Mouse (Mus musculus) olfactory bulb, adult 2 months (tissue): ENCODE results near the gene Cdkn1c. TPM values are rescaled to one million over a fixed set of nuclear protein-coding genes. Genes with fewer than 3 reads are reported as not detected.

ENCODE experiments used
- H3K27ac ChIP-seq: fragments of 200-500 bp; 2 replicates; pipeline ENCODE4 v1.5.1; 2012; ENCODE audit warnings: low read depth, low read length; ENCODE audit not compliant: insufficient read depth
- H3K4me1 ChIP-seq: fragments of 200-500 bp; 2 replicates; pipeline ENCODE4 v1.6.1; 2012; ENCODE audit warnings: low read length; ENCODE audit not compliant: control insufficient read depth, insufficient read depth
- H3K4me3 ChIP-seq: fragments of 200-500 bp; 2 replicates; pipeline ENCODE4 v1.5.1; 2012; ENCODE audit warnings: mild to moderate bottlenecking, low read depth, low read length, moderate library complexity; ENCODE audit not compliant: insufficient read depth
- CTCF ChIP-seq: fragments of 200-500 bp; IDR thresholded peaks from 2 replicates; pipeline ENCODE4 v1.5.1; 2012; ENCODE audit warnings: low read depth, mild to moderate bottlenecking, low read length, moderate library complexity; ENCODE audit not compliant: insufficient read depth
- POLR2A ChIP-seq: fragments of 200-500 bp; IDR thresholded peaks from 2 replicates; pipeline ENCODE4 v1.6.1; 2012; ENCODE audit warnings: mild to moderate bottlenecking, low read depth, low read length, moderate library complexity; ENCODE audit not compliant: insufficient read depth
- WGBS: fragments of 180-500 bp; shearing (Covaris S2); methylation state at CpG from one replicate; pipeline ENCODE4 v1.1.7; 2018; 5-methylcytosine and 5-hydroxymethylcytosine counted together
- polyA plus RNA-seq: library from polyadenylated mRNA; stranded (reverse); fragments of >200 nt; gene quantifications from 2 replicates; pipeline ENCODE4 v1.2.4, GENCODE M21; 2012; ENCODE audit warnings: low replicate concordance; ENCODE audit not compliant: missing spikeins, insufficient read depth, insufficient read length

Gene Cdkn1c
- polyA plus RNA-seq: not detected in 2 replicates

GRCm38 (mm10) chr7:143460874-143461273, at the start of gene Cdkn1c:
Gene Cdkn1c (minus strand): TSS chr7:143461050.
- TF ChIP-seq POLR2A (no peak), CTCF (no peak)
- Histone ChIP-seq H3K4me3 (peak within 1 kb of the TSS; percentile 42), H3K27ac (no peak within 1 kb of the TSS), H3K4me1 (peaks cover 15% of the 10 kb centered on the region)
- 36% methylated on average over 48 of the region's 48 CpGs for WGBS

- Histone ChIP-seq H3K27ac (no peak overlapping the region), H3K4me3 (no peak overlapping the region), H3K4me1 (peaks cover 15% of the 10 kb centered on the region)
- whole genome bisulfite sequencing: 89% methylated on average over 1 of the region's 1 CpGs
- no peak for TF ChIP-seq POLR2A
- no peak for TF ChIP-seq CTCF
These were observed 48.7 kb upstream of the Cdkn1c start for GRCm38 (mm10) chr7:143509566-143509965.

- 26% methylated on average over 7 of the region's 7 CpGs for WGBS
- no peak overlapping the region for H3K27ac ChIP-seq
- TF ChIP-seq CTCF (no peak), POLR2A (no peak)
- H3K4me3 ChIP-seq: no peak overlapping the region
- H3K4me1 ChIP-seq: peaks cover 16% of the 10 kb centered on the region
These were observed 45.8 kb upstream of the Cdkn1c start for GRCm38 (mm10) chr7:143506675-143507074.

- Histone ChIP-seq H3K4me3 (no peak overlapping the region), H3K4me1 (peaks cover 19% of the 10 kb centered on the region), H3K27ac (no peak overlapping the region)
- WGBS: 72% methylated on average over 7 of the region's 7 CpGs
- TF ChIP-seq POLR2A: no peak
- TF ChIP-seq CTCF: no peak
These were observed 45.4 kb upstream of the Cdkn1c start for GRCm38 (mm10) chr7:143506271-143506670.

GRCm38 (mm10) chr7:143505823-143506222, 45.0 kb upstream of the Cdkn1c start:
- TF ChIP-seq POLR2A (no peak), CTCF (0 out of 2 replicates have a peak, but pooled peaks have one; percentile 20)
- WGBS: 31% methylated on average over 11 of the region's 11 CpGs
- Histone ChIP-seq H3K27ac (no peak overlapping the region), H3K4me1 (peaks cover 18% of the 10 kb centered on the region), H3K4me3 (no peak overlapping the region)

GRCm38 (mm10) chr7:143505411-143505810, 44.6 kb upstream of the Cdkn1c start:
- WGBS: 82% methylated on average over 2 of the region's 2 CpGs
- TF ChIP-seq POLR2A (no peak), CTCF (no peak)
- H3K4me3 ChIP-seq: no peak overlapping the region
- H3K27ac ChIP-seq: no peak overlapping the region
- peaks cover 15% of the 10 kb centered on the region for H3K4me1 ChIP-seq

GRCm38 (mm10) chr7:143503926-143504325, 43.1 kb upstream of the Cdkn1c start:
- Histone ChIP-seq H3K27ac (no peak overlapping the region), H3K4me3 (no peak overlapping the region), H3K4me1 (peaks cover 15% of the 10 kb centered on the region)
- WGBS: 95% methylated on average over 6 of the region's 6 CpGs
- TF ChIP-seq POLR2A: no peak
- no peak for TF ChIP-seq CTCF

- H3K4me1 ChIP-seq: peaks cover 15% of the 10 kb centered on the region
- 5% methylated on average over 51 of the region's 51 CpGs for WGBS
- no peak within 1 kb of the TSS for H3K27ac ChIP-seq
- peak within 1 kb of the TSS; percentile 25 for H3K4me3 ChIP-seq
- TF ChIP-seq CTCF (no peak), POLR2A (no peak)
These were observed 41.8 kb upstream of the Cdkn1c start, which contains the start of gene Phlda2 for GRCm38 (mm10) chr7:143502418-143503200. Gene Phlda2 (minus strand): TSS chr7:143503150.

- Histone ChIP-seq H3K27ac (no peak overlapping the region), H3K4me3 (peak overlapping the region; percentile 25), H3K4me1 (peaks cover 15% of the 10 kb centered on the region)
- TF ChIP-seq POLR2A (no peak), CTCF (no peak)
- WGBS: 3% methylated on average over 55 of the region's 55 CpGs
These were observed 41.0 kb upstream of the Cdkn1c start for GRCm38 (mm10) chr7:143501643-143502417.
